Mouse (Mus musculus) hindbrain, postnatal 0 days (tissue): ENCODE data around the gene Zyx. TPM values are rescaled to one million over a fixed set of nuclear protein-coding genes. Genes with fewer than 3 reads are reported as not detected.

Source experiments
- ATAC-seq: fragments of 200-750 bp; cut with Nextera tagmentation; 2 replicates; pipeline ENCODE4 v1.8.0; 2017; ENCODE audit warnings: mild to moderate bottlenecking, moderate TSS enrichment, moderate library complexity
- DNase-seq: peaks from one replicate; pipeline ENCODE4 v3.0.0-alpha.2; 2015; ENCODE audit warnings: low spot score
- H3K27ac ChIP-seq: fragments of 300-500 bp; sonication (generic); 2 replicates; pipeline ENCODE4 v1.5.1; 2014; ENCODE audit warnings: mild to moderate bottlenecking
- H3K27me3 ChIP-seq: fragments of 300-500 bp; sonication (generic); 2 replicates; pipeline ENCODE4 v1.6.1; 2014; ENCODE audit warnings: low read length, mixed read lengths; ENCODE audit not compliant: insufficient read depth
- H3K36me3 ChIP-seq: fragments of 300-500 bp; sonication (generic); 2 replicates; pipeline ENCODE4 v1.6.1; 2014; ENCODE audit warnings: low read length, mixed read lengths; ENCODE audit not compliant: insufficient read depth
- H3K4me1 ChIP-seq: fragments of 300-500 bp; sonication (generic); 2 replicates; pipeline ENCODE4 v1.6.1; 2014; ENCODE audit warnings: antibody characterized with exemption, low read length, mixed read lengths; ENCODE audit not compliant: insufficient read depth
- H3K4me2 ChIP-seq: fragments of 300-500 bp; sonication (generic); 2 replicates; pipeline ENCODE4 v1.6.1; 2014; ENCODE audit warnings: low read depth, mild to moderate bottlenecking, low read length, moderate library complexity, mixed read lengths
- H3K4me3 ChIP-seq: fragments of 300-500 bp; sonication (generic); 2 replicates; pipeline ENCODE4 v1.5.1; 2014; ENCODE audit warnings: low read length
- H3K9ac ChIP-seq: fragments of 300-500 bp; sonication (generic); replicated peaks from 2 replicates; pipeline ENCODE4 v1.6.1; 2014; ENCODE audit warnings: mild to moderate bottlenecking, low read length, moderate library complexity, mixed read lengths
- H3K9me3 ChIP-seq: fragments of 300-500 bp; sonication (generic); 2 replicates; pipeline ENCODE4 v1.6.1; 2016; ENCODE audit warnings: low read length, mixed read lengths
- CTCF ChIP-seq: IDR thresholded peaks from 2 replicates; pipeline ENCODE4 v1.5.1; 2016; ENCODE audit warnings: antibody characterized with exemption, control low read depth, low read depth
- WGBS: fragments of 180-500 bp; shearing (Covaris S2); extraction: QIAGEN DNeasy Blood & Tissue Kit; methylation state at CpG from one replicate; pipeline ENCODE4 v1.1.7; 2014; 5-methylcytosine and 5-hydroxymethylcytosine counted together
- polyA plus RNA-seq: library from polyadenylated mRNA; unstranded; fragments of >200 nt; fragmentation: Nextera tagmentation; extraction: Ambion mirVana; gene quantifications from 2 replicates; pipeline ENCODE4 v1.2.1, GENCODE M21; 2015
- total RNA-seq: library from RNA; depleted of rRNA; stranded (reverse); fragments of >200 nt; gene quantifications from 2 replicates; pipeline ENCODE4 v1.2.3, GENCODE M21; 2014

The Zyx gene
- total and polyA plus RNA-seq, 2 experiments from 2014 or later: 62.6 to 63.2 TPM

DNA sequence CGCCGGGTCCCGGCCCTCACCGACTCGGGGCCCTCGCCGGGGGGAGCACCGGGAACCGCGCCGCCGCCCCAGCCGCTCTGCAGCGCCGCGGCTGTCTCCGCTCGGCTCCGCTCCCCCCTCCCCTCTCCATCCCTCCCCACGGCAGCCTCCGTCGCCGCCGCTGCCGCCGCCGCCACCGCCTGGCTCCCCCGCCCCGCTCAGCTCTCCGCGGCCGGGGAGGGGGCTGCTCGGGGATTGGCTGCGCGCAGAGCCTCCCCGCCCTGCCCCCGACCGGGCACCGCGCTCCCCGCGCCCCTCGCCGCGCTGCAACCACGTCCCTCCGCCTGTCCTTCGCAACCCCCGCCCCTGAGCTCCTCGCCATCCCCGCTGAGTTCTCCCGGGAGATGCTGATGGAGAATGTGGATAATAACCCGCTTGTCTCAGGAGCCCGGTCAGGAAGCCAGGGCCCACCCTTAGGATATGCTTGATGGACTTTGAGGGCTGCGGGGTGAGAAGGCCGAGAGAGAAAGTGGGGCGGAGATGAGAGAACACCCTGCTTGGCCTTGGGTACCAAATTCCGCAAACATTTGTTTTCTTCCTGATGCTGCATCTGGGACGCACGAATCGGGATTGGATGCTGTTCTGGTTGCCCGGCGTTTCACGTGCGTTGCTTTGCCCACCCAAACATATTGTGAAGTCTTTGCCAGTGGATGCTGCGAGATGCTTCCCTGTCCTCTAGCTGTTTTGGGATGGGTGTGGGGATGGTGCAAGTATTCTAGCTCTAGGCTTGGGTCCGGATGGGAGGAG is 24.8 kb upstream of the Zyx start, which contains the start of gene Fam131b:
Fam131b (minus strand) TSS at position 162 of the 786 bp plus-strand sequence.
- no peak for TF ChIP-seq CTCF
- under 1% methylated on average over 30 of the region's 68 CpGs for WGBS
- DNase-seq (peak; percentile 83), ATAC-seq (peak; percentile 86)
- Histone ChIP-seq H3K27ac (peak within 1 kb of the TSS; percentile 78), H3K4me1 (no peaks in the 10 kb centered on the region), H3K9ac (peak within 1 kb of the TSS; percentile 82), H3K36me3 (peaks cover 7% of the 10 kb centered on the region; the same call in 1 of the 2 replicates), H3K27me3 (no peaks in the 10 kb centered on the region), H3K4me2 (peak within 1 kb of the TSS; percentile 85), H3K4me3 (peak within 1 kb of the TSS; percentile 72), H3K9me3 (no peaks in the 10 kb centered on the region)

DNA sequence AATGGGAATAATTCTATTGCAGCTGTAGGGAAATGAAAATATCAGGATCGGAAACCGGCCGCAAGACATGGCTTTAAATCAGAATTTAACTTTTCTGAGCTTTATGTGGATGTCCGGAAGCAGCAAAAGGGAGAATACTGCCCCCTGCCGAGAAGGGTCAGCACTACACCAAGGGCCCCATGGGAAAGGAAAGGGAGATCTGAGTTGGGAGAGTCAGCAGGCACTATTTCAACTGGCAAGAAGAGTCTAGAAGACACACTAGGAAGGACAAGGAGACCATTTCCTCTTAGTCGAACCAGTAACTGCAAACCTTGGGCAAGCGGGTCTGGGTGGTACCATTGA is 24.2 kb upstream of the Zyx start:
- DNase-seq (peak; percentile 77), ATAC-seq (peak; percentile 25)
- peak overlapping the region; percentile 78; the same call in 1 of the 2 replicates for H3K27ac ChIP-seq
- H3K4me3 ChIP-seq: peak overlapping the region; percentile 72
- no peaks in the 10 kb centered on the region for H3K27me3 ChIP-seq
- H3K36me3 ChIP-seq: 0 out of 2 replicates have a peak, but pooled peaks cover 2% of the 10 kb centered on the region
- H3K9ac ChIP-seq: peak overlapping the region; percentile 82; the same call in 1 of the 2 replicates
- no peaks in the 10 kb centered on the region for H3K4me1 ChIP-seq
- peak overlapping the region; percentile 85 for H3K4me2 ChIP-seq
- no peaks in the 10 kb centered on the region for H3K9me3 ChIP-seq
- WGBS: 2% methylated on average over 7 of the region's 7 CpGs
- peak; percentile 83 for TF ChIP-seq CTCF

DNA sequence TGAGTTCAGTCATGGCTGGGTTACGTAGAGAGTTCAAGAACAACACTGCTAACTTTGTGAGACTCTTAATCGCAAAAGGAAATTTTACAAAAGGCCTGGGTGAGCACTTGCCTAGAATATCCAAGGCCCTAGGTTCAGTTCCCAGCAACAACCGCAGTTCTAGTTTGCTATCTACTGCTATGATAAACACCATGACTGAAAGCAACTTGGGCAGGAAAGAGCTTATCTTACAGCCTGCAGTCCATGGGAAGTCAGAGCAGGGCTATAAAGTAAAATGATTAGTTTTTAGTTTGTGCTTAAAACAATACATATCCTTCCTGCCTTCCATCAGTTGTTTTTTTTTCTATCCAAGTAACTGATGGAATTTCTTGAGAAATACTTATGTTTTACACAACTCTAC is 22.9 kb upstream of the Zyx start:
- Histone ChIP-seq H3K9ac (no peak overlapping the region), H3K4me1 (no peaks in the 10 kb centered on the region), H3K4me3 (no peak overlapping the region), H3K27me3 (no peaks in the 10 kb centered on the region), H3K36me3 (no peaks in the 10 kb centered on the region), H3K27ac (no peak overlapping the region), H3K9me3 (no peaks in the 10 kb centered on the region), H3K4me2 (no peak overlapping the region)
- no peak for DNase-seq
- ATAC-seq: no peak
- TF ChIP-seq CTCF: no peak
- 92% methylated on average over 3 of the region's 3 CpGs for WGBS

DNA sequence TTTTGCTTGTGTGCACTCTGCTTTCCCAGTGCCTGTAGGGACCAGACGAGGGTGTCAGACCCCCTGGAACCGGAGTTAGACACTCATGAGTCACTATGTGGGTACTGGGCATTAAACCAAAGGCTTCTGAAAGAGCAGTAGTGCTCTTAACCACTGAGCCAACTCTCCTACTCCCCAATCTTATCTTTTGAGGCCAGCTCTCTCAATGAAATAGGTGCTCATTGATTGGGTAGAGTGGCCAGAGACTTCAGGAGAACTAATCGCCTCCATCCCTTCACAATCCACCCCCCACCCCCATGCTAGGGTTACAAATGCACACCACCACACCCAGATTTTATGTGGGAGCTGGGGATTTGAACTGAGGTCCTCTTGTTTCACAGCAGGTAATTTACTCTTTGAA is 20.7 kb upstream of the Zyx start:
- WGBS: 85% methylated on average over 3 of the region's 3 CpGs
- no peak overlapping the region for H3K4me2 ChIP-seq
- no peak for ATAC-seq
- no peak overlapping the region for H3K4me3 ChIP-seq
- no peaks in the 10 kb centered on the region for H3K27me3 ChIP-seq
- H3K9ac ChIP-seq: no peak overlapping the region
- DNase-seq: no peak
- no peak for TF ChIP-seq CTCF
- no peaks in the 10 kb centered on the region for H3K9me3 ChIP-seq
- no peak overlapping the region for H3K27ac ChIP-seq
- H3K36me3 ChIP-seq: no peaks in the 10 kb centered on the region
- H3K4me1 ChIP-seq: no peaks in the 10 kb centered on the region

DNA sequence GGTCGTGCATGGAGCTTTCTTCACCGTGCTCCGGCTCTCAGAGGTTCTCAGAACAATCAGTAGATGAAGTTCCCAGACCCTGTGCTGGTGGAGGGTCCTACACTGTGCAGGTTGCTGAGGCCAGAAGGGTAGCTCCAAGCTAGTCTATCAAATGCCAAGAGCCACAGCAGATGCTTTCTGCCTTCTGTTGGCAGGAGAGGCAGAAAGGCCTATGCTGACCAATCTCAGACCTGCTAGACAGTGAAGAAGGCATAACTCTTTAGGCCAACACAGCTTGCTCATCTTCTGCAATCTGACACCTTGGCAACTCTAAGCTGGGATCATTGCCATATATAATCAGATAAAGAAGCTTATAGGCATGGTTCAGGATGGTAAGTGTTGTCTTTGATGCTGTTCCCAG is 19.2 kb upstream of the Zyx start:
- peak; percentile 45; the same call in 1 of the 2 replicates for ATAC-seq
- Histone ChIP-seq H3K27ac (no peak overlapping the region), H3K27me3 (no peaks in the 10 kb centered on the region), H3K36me3 (no peaks in the 10 kb centered on the region), H3K4me3 (no peak overlapping the region), H3K4me2 (no peak overlapping the region), H3K9ac (no peak overlapping the region), H3K4me1 (no peaks in the 10 kb centered on the region), H3K9me3 (no peaks in the 10 kb centered on the region)
- DNase-seq: no peak
- no peak for TF ChIP-seq CTCF
- WGBS: 76% methylated on average over 3 of the region's 3 CpGs

DNA sequence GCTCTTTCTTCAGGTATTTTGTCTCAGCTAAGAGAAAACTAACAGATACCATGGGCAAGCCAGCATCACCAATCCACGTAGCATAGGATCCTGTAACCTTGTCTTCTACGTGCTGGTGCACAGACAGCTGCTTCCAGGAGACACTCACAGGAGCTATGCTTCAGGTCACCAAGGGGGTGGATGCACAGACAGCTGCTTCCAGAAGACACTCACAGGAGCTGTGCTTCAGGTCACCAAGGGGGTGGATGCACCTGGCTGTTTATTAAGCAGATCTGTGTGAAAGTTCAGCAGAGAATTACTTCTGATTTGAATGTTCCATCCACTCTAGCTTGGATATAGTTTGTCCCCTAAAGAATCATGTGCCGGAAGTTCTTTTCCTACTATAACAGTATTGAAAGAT is 18.5 kb upstream of the Zyx start:
- TF ChIP-seq CTCF: no peak
- no peaks in the 10 kb centered on the region for H3K27me3 ChIP-seq
- ATAC-seq: no peak
- H3K36me3 ChIP-seq: no peaks in the 10 kb centered on the region
- H3K4me3 ChIP-seq: no peak overlapping the region
- no peak overlapping the region for H3K27ac ChIP-seq
- H3K9ac ChIP-seq: no peak overlapping the region
- H3K9me3 ChIP-seq: no peaks in the 10 kb centered on the region
- H3K4me1 ChIP-seq: no peaks in the 10 kb centered on the region
- no peak for DNase-seq
- WGBS: 90% methylated on average over 3 of the region's 3 CpGs
- no peak overlapping the region for H3K4me2 ChIP-seq

DNA sequence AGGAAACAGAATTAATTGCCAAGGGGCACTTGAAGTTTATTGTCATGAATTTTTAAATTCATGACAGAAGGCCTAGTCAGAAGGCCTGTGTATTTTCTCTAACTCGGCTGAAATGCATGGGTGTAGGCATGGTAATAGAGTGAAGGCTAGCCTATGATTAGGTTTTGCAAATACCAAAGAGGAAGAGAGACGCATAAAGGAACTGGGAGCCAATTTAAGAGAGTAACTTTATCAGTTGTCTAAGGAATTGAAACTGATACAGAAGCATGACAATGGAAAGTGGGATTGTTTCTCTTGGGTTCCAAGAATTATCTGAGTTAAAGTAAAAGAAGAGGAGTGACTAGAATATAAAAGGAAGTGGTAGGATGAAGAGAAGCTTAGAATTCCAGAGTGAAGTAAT is 10.2 kb upstream of the Zyx start:
- Histone ChIP-seq H3K4me1 (no peaks in the 10 kb centered on the region), H3K27ac (no peak overlapping the region), H3K9me3 (no peaks in the 10 kb centered on the region), H3K27me3 (no peaks in the 10 kb centered on the region), H3K4me3 (no peak overlapping the region), H3K4me2 (no peak overlapping the region), H3K36me3 (no peaks in the 10 kb centered on the region), H3K9ac (no peak overlapping the region)
- 94% methylated on average over 2 of the region's 2 CpGs for WGBS
- DNase-seq (no peak), ATAC-seq (no peak)
- no peak for TF ChIP-seq CTCF
